Mouse (Mus musculus) cortical plate, adult 2 months (tissue): Measurements from ENCODE around the gene Pam. TPM values are rescaled to one million over a fixed set of nuclear protein-coding genes. Genes with fewer than 3 reads are reported as not detected.

Experiments used
- H3K27ac ChIP-seq: fragments of 200-500 bp; 2 replicates; pipeline ENCODE4 v1.5.1; 2012; ENCODE audit warnings: low read length, control low read depth, inconsistent platforms; ENCODE audit not compliant: insufficient read depth
- H3K4me1 ChIP-seq: fragments of 200-500 bp; 2 replicates; pipeline ENCODE4 v1.6.1; 2011; ENCODE audit warnings: low read length; ENCODE audit not compliant: control insufficient read depth, insufficient read depth
- H3K4me3 ChIP-seq: fragments of 200-500 bp; 2 replicates; pipeline ENCODE4 v1.5.1; 2011; ENCODE audit warnings: mild to moderate bottlenecking, low read length, control low read depth; ENCODE audit not compliant: insufficient read depth
- CTCF ChIP-seq: fragments of 200-500 bp; IDR thresholded peaks from 2 replicates; pipeline ENCODE4 v1.5.1; 2011; ENCODE audit warnings: mild to moderate bottlenecking, control low read depth, low read length; ENCODE audit not compliant: insufficient read depth; ENCODE audit errors: extremely low read depth
- POLR2A ChIP-seq: fragments of 200-500 bp; IDR thresholded peaks from 2 replicates; pipeline ENCODE4 v1.6.1; 2011; ENCODE audit warnings: mild to moderate bottlenecking, low read length, control low read depth; ENCODE audit not compliant: insufficient read depth; ENCODE audit errors: extremely low read depth
- polyA plus RNA-seq: library from polyadenylated mRNA; depleted of rRNA; stranded (reverse); fragments of >200 nt; gene quantifications from 2 replicates; pipeline ENCODE4 v1.2.3, GENCODE M21; 2012

Gene Pam
- polyA plus RNA-seq, 1 experiment, result 99.2 TPM

- Histone ChIP-seq H3K4me3 (no peak overlapping the region), H3K4me1 (peaks cover 6% of the 10 kb centered on the region), H3K27ac (no peak overlapping the region; the same call in 1 of the 2 replicates)
- TF ChIP-seq POLR2A (no peak), CTCF (no peak)
Observed at GRCm38 (mm10) chr1:97863140-97863539, 232.3 kb downstream of the Pam start.

GRCm38 (mm10) chr1:97862734-97863133, 232.7 kb downstream of the Pam start:
- Histone ChIP-seq H3K27ac (peak overlapping the region; percentile 93), H3K4me3 (no peak overlapping the region), H3K4me1 (peaks cover 6% of the 10 kb centered on the region)
- TF ChIP-seq CTCF, result no peak
- TF ChIP-seq POLR2A, result no peak

GRCm38 (mm10) chr1:97854256-97854655, 241.2 kb downstream of the Pam start:
- H3K4me1 ChIP-seq, result no peaks in the 10 kb centered on the region
- no peak for TF ChIP-seq CTCF
- TF ChIP-seq POLR2A, result no peak
- no peak overlapping the region for H3K4me3 ChIP-seq
- H3K27ac ChIP-seq, result no peak overlapping the region

- no peak overlapping the region for H3K27ac ChIP-seq
- H3K4me1 ChIP-seq, result no peaks in the 10 kb centered on the region
Observed at GRCm38 (mm10) chr1:97851601-97852175, 243.8 kb downstream of the Pam start.

GRCm38 (mm10) chr1:97848601-97849241, 246.7 kb downstream of the Pam start:
- TF ChIP-seq POLR2A (no peak), CTCF (no peak)
- Histone ChIP-seq H3K27ac (no peak overlapping the region), H3K4me1 (no peaks in the 10 kb centered on the region), H3K4me3 (no peak overlapping the region)

More at GRCm38 (mm10) chr1:97851601-97852175, 243.8 kb downstream of the Pam start:
- no peak overlapping the region for H3K4me3 ChIP-seq
- TF ChIP-seq POLR2A (no peak), CTCF (no peak)

- no peak for TF ChIP-seq POLR2A
- no peak for TF ChIP-seq CTCF
- no peak overlapping the region for H3K27ac ChIP-seq
- no peak overlapping the region for H3K4me3 ChIP-seq
- H3K4me1 ChIP-seq, result no peaks in the 10 kb centered on the region
Observed at GRCm38 (mm10) chr1:97843220-97843992, 252.0 kb downstream of the Pam start.

GRCm38 (mm10) chr1:97834354-97834822, 261.1 kb downstream of the Pam start:
- TF ChIP-seq CTCF (no peak), POLR2A (no peak)
- Histone ChIP-seq H3K4me1 (peaks cover 1% of the 10 kb centered on the region), H3K27ac (no peak overlapping the region), H3K4me3 (no peak overlapping the region)

GRCm38 (mm10) chr1:97833466-97834353, 261.7 kb downstream of the Pam start:
- Histone ChIP-seq H3K4me1 (peaks cover 1% of the 10 kb centered on the region), H3K27ac (no peak overlapping the region), H3K4me3 (no peak overlapping the region)
- TF ChIP-seq CTCF, result no peak
- no peak for TF ChIP-seq POLR2A

- no peak overlapping the region for H3K27ac ChIP-seq
Observed at GRCm38 (mm10) chr1:97828087-97828486, 267.4 kb downstream of the Pam start.

More at GRCm38 (mm10) chr1:97828087-97828486, 267.4 kb downstream of the Pam start:
- H3K4me3 ChIP-seq, result no peak overlapping the region
- H3K4me1 ChIP-seq, result peaks cover 2% of the 10 kb centered on the region; the same call in 1 of the 2 replicates
- no peak for TF ChIP-seq POLR2A
- no peak for TF ChIP-seq CTCF
